Mouse (Mus musculus) hindbrain, embryonic 11.5 days (tissue): ENCODE results near the gene Mvk. TPM values are rescaled to one million over a fixed set of nuclear protein-coding genes. Genes with fewer than 3 reads are reported as not detected.

ENCODE experiments used
- ATAC-seq: fragments of 200-750 bp; cut with Nextera tagmentation; 2 replicates; pipeline ENCODE4 v1.8.0; 2017; ENCODE audit warnings: mild to moderate bottlenecking, moderate TSS enrichment, moderate library complexity; ENCODE audit not compliant: low FRiP score
- DNase-seq: peaks from one replicate; pipeline ENCODE4 v3.0.0-alpha.2; 2015; ENCODE audit warnings: low spot score
- H3K27ac ChIP-seq: fragments of 300-500 bp; sonication (generic); 2 replicates; pipeline ENCODE4 v1.5.1; 2014; ENCODE audit warnings: mild to moderate bottlenecking, low read depth, low read length
- H3K27me3 ChIP-seq: fragments of 300-500 bp; sonication (generic); 2 replicates; pipeline ENCODE4 v1.6.1; 2014; ENCODE audit warnings: mild to moderate bottlenecking, low read length, moderate library complexity, mixed read lengths; ENCODE audit not compliant: control insufficient read depth, insufficient read depth
- H3K36me3 ChIP-seq: fragments of 300-500 bp; sonication (generic); 2 replicates; pipeline ENCODE4 v1.6.1; 2014; ENCODE audit warnings: mild to moderate bottlenecking, low read length, moderate library complexity, mixed read lengths; ENCODE audit not compliant: control insufficient read depth, insufficient read depth
- H3K4me1 ChIP-seq: fragments of 300-500 bp; sonication (generic); replicated peaks from 2 replicates; pipeline ENCODE4 v1.6.1; 2014; ENCODE audit warnings: low read length, mixed read lengths; ENCODE audit not compliant: control insufficient read depth, insufficient read depth
- H3K4me2 ChIP-seq: fragments of 300-500 bp; sonication (generic); replicated peaks from 2 replicates; pipeline ENCODE4 v1.6.1; 2014; ENCODE audit warnings: mild to moderate bottlenecking, low read depth, low read length
- H3K4me3 ChIP-seq: fragments of 300-500 bp; sonication (generic); 2 replicates; pipeline ENCODE4 v1.5.1; 2014; ENCODE audit warnings: low read depth, low read length
- H3K9ac ChIP-seq: fragments of 300-500 bp; sonication (generic); 2 replicates; pipeline ENCODE4 v1.6.1; 2014; ENCODE audit warnings: low read depth, low read length
- H3K9me3 ChIP-seq: fragments of 300-500 bp; sonication (generic); 2 replicates; pipeline ENCODE4 v1.6.1; 2016; ENCODE audit warnings: low read length; ENCODE audit not compliant: control insufficient read depth
- WGBS: fragments of 180-500 bp; shearing (Covaris S2); extraction: QIAGEN DNeasy Blood & Tissue Kit; methylation state at CpG from one replicate; pipeline ENCODE4 v1.1.7; 2014; 5-methylcytosine and 5-hydroxymethylcytosine counted together
- polyA plus RNA-seq: library from polyadenylated mRNA; unstranded; fragments of >200 nt; fragmentation: Nextera tagmentation; extraction: Ambion mirVana; gene quantifications from 2 replicates; pipeline ENCODE4 v1.2.1, GENCODE M21; 2014

The Mvk gene
- polyA plus RNA-seq, 1 experiment from 2014 or later: 61.1 TPM

- H3K4me1 ChIP-seq: no peaks in the 10 kb centered on the region
- ATAC-seq: no peak
- H3K9ac ChIP-seq: no peak overlapping the region
- no peak for DNase-seq
- H3K9me3 ChIP-seq: no peaks in the 10 kb centered on the region
- H3K4me3 ChIP-seq: no peak overlapping the region
- no peak overlapping the region for H3K27ac ChIP-seq
- H3K36me3 ChIP-seq: no peaks in the 10 kb centered on the region; the same call in 1 of the 2 replicates
- H3K27me3 ChIP-seq: no peaks in the 10 kb centered on the region
- WGBS: 89% methylated on average over 8 of the region's 8 CpGs
- H3K4me2 ChIP-seq: no peak overlapping the region
These were observed 9.7 kb upstream of the Mvk start for GRCm38 (mm10) chr5:114434359-114434758.

DNA sequence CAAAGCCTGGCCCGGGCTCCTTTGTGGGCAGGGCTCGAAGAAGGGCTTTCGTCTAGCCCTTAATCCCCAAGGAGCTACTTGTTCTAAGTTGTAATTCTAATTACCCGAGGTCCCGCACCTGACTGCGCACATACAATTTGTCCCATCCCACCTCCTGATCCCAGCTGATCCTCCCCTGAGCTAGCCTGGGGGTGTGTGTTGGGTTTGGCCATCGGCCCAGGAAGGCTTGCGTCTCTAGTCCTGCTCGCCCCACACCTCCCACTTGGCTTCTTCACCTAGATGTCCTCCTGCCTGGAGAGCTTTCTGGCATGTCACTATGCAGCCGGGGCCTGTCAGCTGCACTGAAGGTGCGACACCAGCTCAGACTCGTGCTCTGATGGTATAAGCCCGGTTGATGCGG, 8.5 kb upstream of the Mvk start:
- H3K4me3 ChIP-seq: no peak overlapping the region
- no peaks in the 10 kb centered on the region for H3K4me1 ChIP-seq
- no peaks in the 10 kb centered on the region for H3K9me3 ChIP-seq
- no peaks in the 10 kb centered on the region; the same call in 1 of the 2 replicates for H3K36me3 ChIP-seq
- H3K9ac ChIP-seq: no peak overlapping the region
- H3K27ac ChIP-seq: no peak overlapping the region
- WGBS: 93% methylated on average over 14 of the region's 14 CpGs
- H3K4me2 ChIP-seq: no peak overlapping the region
- no peaks in the 10 kb centered on the region for H3K27me3 ChIP-seq
- ATAC-seq (no peak), DNase-seq (no peak)

DNA sequence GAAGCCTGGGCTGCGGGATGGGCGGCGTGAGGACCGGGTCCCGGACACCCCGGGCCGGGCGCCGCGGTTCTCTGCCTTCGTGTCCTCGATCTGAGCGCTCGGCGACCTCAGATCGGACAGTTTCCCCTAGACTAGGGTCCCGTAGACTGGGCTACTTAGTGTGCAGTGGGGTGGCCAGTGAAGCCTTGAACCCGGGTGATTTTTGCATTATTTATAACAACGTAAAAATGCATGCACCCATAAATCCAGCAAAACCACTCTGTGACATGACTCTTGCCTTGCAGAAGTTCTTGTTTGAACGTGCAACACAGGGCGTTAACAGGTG, 261 bp downstream of the Mvk start:
- Histone ChIP-seq H3K27me3 (no peaks in the 10 kb centered on the region), H3K36me3 (no peaks in the 10 kb centered on the region), H3K4me1 (peaks cover 4% of the 10 kb centered on the region; the same call in 1 of the 2 replicates), H3K4me2 (peak overlapping the region; percentile 58), H3K27ac (no peak overlapping the region), H3K4me3 (peak overlapping the region; percentile 54), H3K9me3 (no peaks in the 10 kb centered on the region), H3K9ac (peak overlapping the region; percentile 58)
- under 1% methylated on average over 21 of the region's 21 CpGs for WGBS
- no peak for DNase-seq
- peak; percentile 54 for ATAC-seq

- no peaks in the 10 kb centered on the region for H3K27me3 ChIP-seq
- H3K4me1 ChIP-seq: peaks cover 4% of the 10 kb centered on the region; the same call in 1 of the 2 replicates
- H3K4me2 ChIP-seq: no peak overlapping the region
- 95% methylated on average over 4 of the region's 4 CpGs for WGBS
- no peak for DNase-seq
- no peaks in the 10 kb centered on the region for H3K9me3 ChIP-seq
- H3K27ac ChIP-seq: no peak overlapping the region
- ATAC-seq: no peak
- no peak overlapping the region for H3K4me3 ChIP-seq
- no peak overlapping the region for H3K9ac ChIP-seq
- 0 out of 2 replicates have a peak, but pooled peaks cover 2% of the 10 kb centered on the region for H3K36me3 ChIP-seq
These were observed 4.9 kb downstream of the Mvk start for GRCm38 (mm10) chr5:114449011-114449410.

GRCm38 (mm10) chr5:114456287-114456686, 12.2 kb downstream of the Mvk start:
- Histone ChIP-seq H3K27me3 (no peaks in the 10 kb centered on the region), H3K4me3 (no peak overlapping the region), H3K4me1 (no peaks in the 10 kb centered on the region; the same call in 1 of the 2 replicates), H3K4me2 (no peak overlapping the region), H3K9ac (no peak overlapping the region), H3K9me3 (no peaks in the 10 kb centered on the region), H3K36me3 (0 out of 2 replicates have a peak, but pooled peaks cover 2% of the 10 kb centered on the region), H3K27ac (no peak overlapping the region)
- DNase-seq (no peak), ATAC-seq (no peak)
- 65% methylated on average over 9 of the region's 9 CpGs for WGBS

GRCm38 (mm10) chr5:114456995-114457605, 13.0 kb downstream of the Mvk start:
- no peak overlapping the region for H3K9ac ChIP-seq
- 87% methylated on average over 16 of the region's 16 CpGs for WGBS
- H3K27ac ChIP-seq: no peak overlapping the region

DNA sequence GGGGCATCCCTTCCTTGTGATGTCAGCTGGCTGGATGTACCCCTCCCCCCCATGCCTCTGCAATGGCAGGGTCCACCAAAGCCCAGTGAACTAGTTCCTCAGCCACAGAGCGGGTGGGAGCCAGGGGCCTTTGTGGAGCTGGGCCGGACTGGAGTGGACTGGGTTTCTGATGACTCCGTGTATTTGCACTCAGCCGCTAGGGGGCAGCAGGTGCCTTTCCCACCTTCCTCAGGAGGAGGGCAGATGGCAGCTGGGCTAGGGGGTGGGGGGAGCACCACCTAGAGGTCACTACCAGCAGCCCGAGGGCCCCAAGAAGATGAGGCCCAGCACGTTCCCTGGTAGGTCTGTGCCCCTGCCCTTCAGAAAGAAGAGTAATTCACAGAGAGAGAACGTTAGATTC, 17.2 kb downstream of the Mvk start:
- H3K27ac ChIP-seq: no peak overlapping the region
- H3K4me2 ChIP-seq: no peak overlapping the region
- 8% methylated on average over 6 of the region's 7 CpGs for WGBS
- H3K36me3 ChIP-seq: no peaks in the 10 kb centered on the region
- peaks cover 10% of the 10 kb centered on the region for H3K4me1 ChIP-seq
- DNase-seq: peak; percentile 90
- no peaks in the 10 kb centered on the region for H3K9me3 ChIP-seq
- peak; percentile 62 for ATAC-seq
- H3K4me3 ChIP-seq: no peak overlapping the region
- no peaks in the 10 kb centered on the region for H3K27me3 ChIP-seq
- H3K9ac ChIP-seq: no peak overlapping the region

More at GRCm38 (mm10) chr5:114456995-114457605, 13.0 kb downstream of the Mvk start:
- DNase-seq (no peak), ATAC-seq (no peak)
- Histone ChIP-seq H3K9me3 (no peaks in the 10 kb centered on the region), H3K4me3 (no peak overlapping the region), H3K4me2 (no peak overlapping the region), H3K36me3 (0 out of 2 replicates have a peak, but pooled peaks cover 2% of the 10 kb centered on the region), H3K27me3 (no peaks in the 10 kb centered on the region), H3K4me1 (no peaks in the 10 kb centered on the region; the same call in 1 of the 2 replicates)

GRCm38 (mm10) chr5:114462067-114463040, 18.3 kb downstream of the Mvk start:
- 83% methylated on average over 24 of the region's 24 CpGs for WGBS
- Histone ChIP-seq H3K27ac (no peak overlapping the region), H3K9ac (no peak overlapping the region), H3K27me3 (no peaks in the 10 kb centered on the region), H3K4me3 (no peak overlapping the region), H3K4me1 (peaks cover 13% of the 10 kb centered on the region), H3K4me2 (no peak overlapping the region), H3K9me3 (no peaks in the 10 kb centered on the region), H3K36me3 (no peaks in the 10 kb centered on the region)
- ATAC-seq (no peak), DNase-seq (no peak)
